Mouse (Mus musculus) thymus, postnatal 0 days (tissue): ENCODE results near the gene Jazf1. TPM values are rescaled to one million over a fixed set of nuclear protein-coding genes. Genes with fewer than 3 reads are reported as not detected.

Experiments used
- DNase-seq: peaks from one replicate; pipeline ENCODE4 v3.0.0-alpha.2; 2015; ENCODE audit warnings: low spot score
- polyA plus RNA-seq: library from polyadenylated mRNA; unstranded; fragments of >200 nt; fragmentation: Nextera tagmentation; extraction: Ambion mirVana; gene quantifications from 2 replicates; pipeline ENCODE4 v1.2.1, GENCODE M21; 2015

The Jazf1 gene
- polyA plus RNA-seq, 1 experiment from 2014 or later: 4.9 TPM

- peak; percentile 25 for DNase-seq
Observed at GRCm38 (mm10) chr6:52961660-52962490, 106.6 kb downstream of the Jazf1 start.

DNA sequence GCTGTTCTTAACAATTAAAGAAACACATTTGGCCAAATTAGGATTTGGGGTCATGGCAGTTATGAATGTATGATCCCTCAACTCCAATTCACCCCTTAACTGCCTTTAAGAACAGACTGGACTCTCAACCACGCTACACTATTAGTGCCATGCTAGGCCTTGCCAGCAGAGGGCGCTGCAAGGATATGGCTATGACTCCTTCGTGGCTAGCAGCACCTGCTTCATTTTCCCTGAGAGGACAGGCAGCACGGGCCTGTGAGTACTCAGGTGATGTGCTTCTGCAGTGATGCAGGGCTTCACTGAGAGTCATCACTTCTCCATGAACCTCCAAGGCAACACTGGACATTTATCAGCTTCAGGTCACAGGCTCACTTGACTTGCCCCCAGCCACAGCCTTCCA lies 110.7 kb downstream of the Jazf1 start:
- peak; percentile 79 for DNase-seq

GRCm38 (mm10) chr6:52956131-52956530 lies 112.3 kb downstream of the Jazf1 start:
- DNase-seq: no peak

- peak; percentile 69 for DNase-seq
Observed at GRCm38 (mm10) chr6:52955304-52955703, 113.1 kb downstream of the Jazf1 start.

DNA sequence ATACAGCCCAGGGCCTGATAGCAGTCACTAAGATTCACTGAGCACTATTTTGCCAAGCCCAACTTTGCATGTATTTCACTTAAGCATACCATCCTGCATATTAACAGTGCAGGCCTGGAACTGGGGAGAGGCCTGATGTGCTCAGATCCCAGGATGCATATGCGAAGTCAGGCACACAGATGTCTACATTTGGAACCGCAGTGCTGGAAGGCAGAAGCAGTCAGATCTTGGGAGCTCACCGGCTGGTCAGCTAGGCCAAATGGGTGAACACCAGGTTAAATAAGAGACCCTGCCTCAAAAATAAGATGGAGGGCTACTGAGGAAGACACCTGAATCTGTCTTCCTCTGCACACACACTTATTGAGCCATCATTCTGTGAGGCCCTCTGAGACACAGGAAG lies 113.6 kb downstream of the Jazf1 start:
- no peak for DNase-seq

DNA sequence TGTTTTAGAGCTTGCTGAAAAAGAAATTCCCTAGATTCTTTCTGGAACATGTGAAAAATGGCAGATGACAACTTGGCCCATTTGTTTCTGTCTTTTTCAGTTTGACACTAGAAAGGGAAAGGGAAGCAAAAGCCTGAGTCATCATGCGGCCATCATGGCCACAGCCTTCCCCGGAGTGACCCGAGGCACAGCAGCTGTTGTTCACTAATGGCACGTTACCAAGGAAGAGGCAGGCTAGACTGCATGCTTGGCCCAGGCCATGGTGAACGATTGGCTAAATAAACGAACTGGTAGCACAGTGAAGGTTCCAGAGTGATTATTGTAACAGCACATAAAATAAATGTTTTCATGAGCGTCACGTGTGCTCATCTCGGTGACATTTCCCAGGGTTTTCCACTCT lies 114.0 kb downstream of the Jazf1 start:
- DNase-seq: no peak

DNA sequence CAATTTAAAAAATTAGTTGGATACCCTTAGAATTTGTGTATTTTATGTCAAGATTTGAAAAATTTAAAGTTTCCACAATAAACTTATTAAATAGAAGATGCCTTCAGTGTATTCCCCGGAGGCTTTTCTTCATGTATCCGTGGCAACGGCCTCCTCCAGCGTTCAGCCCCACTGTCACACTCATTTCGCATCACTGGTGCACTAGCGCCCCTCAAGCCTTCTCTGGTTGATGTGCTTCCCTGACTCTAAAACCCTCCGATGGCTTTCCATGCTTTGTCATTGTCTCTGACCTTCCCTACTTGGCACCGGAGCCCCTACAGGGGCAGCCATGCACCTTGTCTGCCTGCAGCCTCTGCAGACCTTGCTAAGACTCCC lies 115.9 kb downstream of the Jazf1 start:
- DNase-seq: no peak

GRCm38 (mm10) chr6:52951871-52952525 lies 116.4 kb downstream of the Jazf1 start:
- no peak for DNase-seq

DNA sequence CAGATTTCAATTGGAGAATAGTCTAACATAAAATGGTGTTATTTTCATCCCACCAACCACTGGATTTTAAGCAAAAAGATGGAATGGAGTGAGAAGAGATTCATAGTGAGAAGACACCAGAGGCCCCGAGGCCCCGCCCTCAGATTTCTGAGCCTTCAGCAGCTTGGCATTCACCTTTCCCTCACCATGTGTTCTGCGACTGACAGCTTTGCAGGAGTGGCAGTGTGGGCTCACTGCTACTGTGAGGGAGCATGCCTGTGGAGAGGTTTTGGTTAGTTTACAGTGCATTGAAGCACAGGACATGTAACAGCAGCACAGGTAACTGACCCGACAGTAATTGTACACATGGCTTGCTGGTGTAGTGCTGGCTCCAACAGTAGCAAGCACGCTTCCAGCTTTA lies 118.1 kb downstream of the Jazf1 start:
- no peak for DNase-seq

GRCm38 (mm10) chr6:52942534-52942933 lies 125.9 kb downstream of the Jazf1 start:
- DNase-seq: no peak

- no peak for DNase-seq
Observed at GRCm38 (mm10) chr6:52942101-52942500, 126.3 kb downstream of the Jazf1 start.

DNA sequence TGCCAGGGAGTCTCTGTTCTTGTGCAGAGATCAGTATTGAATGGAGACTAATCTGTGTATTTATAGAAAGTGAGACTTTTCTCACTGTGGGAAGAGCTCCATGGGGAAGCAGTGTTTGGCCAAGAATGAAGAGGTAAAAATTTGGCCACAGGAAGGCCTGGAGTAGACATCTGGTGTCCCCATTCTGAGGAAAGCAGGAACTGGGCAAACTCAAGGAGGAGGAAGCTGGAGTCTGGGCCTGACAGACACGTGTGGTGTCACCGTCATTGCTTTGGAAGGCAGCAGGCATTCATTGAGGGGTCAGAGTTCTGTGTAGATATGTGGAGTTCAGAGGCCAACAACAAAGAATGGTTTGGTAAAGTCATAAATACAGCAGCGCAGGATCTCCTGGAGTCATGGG lies 130.5 kb downstream of the Jazf1 start:
- no peak for DNase-seq

DNA sequence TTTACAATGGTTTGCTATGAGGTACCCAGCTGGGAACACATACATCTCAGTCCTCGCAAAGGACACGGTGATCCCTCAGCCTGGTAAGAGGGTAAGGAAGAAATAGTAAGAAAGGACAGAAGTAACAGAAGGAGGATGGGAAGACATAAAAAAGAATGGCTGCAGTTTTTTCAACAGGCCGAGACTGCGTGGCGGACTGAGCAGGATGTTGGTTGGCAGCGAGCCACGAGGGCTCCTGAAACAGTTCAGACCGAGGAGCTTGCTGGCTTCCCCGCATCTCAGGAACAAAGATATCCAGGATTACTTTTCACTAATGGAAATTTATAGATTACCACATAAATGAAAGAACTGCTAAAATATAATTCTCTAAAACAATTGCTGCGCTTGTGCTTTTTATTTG lies 131.4 kb downstream of the Jazf1 start:
- DNase-seq: no peak

- DNase-seq: no peak
Observed at GRCm38 (mm10) chr6:52934021-52934420, 134.4 kb downstream of the Jazf1 start.

GRCm38 (mm10) chr6:52932603-52933178 lies 135.7 kb downstream of the Jazf1 start:
- DNase-seq: no peak

DNA sequence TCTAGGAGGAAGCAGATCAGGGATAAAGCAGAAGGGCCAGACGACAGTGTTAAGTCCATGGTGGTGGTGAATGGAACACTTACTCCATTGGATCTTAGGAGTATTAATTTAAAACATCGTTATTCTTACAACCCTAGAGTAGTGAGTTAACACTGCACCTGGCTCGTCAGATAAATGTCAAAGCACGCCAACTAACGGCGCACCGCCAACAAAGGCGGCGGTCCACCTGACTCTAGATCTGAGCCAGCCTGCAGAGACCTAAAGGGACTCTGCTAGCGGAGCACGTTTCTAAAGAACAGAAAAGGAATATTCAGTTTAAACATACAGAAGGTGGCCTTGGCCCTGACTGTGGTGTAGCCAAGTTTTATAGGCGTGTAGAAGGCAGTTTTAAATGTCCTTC lies 139.1 kb downstream of the Jazf1 start:
- no peak for DNase-seq

GRCm38 (mm10) chr6:52926947-52927346 lies 141.5 kb downstream of the Jazf1 start:
- no peak for DNase-seq

DNA sequence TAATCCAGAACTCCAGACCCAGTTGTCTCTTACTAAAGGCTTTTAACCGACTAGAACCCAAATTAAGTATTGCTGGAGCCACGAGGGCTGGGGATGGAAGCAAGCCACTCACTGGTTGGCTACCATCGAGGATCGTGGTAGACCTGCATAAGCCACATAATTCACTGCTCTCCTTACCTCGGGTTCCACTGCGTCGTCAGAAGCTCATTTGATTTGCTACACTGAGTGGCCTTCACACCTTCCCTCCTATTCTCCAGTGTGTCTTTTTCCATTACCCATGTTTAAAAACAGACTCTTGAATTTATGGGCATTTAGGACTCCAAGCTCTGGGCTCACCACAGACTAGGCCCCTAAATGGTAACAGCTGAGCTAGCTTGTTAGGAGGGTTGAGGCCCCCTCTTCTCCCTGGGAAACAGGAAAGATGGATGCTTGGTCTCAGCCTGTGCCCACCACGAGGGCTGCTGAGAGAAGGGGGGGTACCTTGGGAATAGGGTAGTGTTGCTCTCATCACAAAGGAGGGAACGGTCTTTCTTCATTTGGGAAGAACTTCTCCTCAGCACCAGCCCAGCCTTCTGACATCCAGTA lies 142.9 kb downstream of the Jazf1 start:
- no peak for DNase-seq

GRCm38 (mm10) chr6:52921248-52921647 lies 147.2 kb downstream of the Jazf1 start:
- DNase-seq: no peak

DNA sequence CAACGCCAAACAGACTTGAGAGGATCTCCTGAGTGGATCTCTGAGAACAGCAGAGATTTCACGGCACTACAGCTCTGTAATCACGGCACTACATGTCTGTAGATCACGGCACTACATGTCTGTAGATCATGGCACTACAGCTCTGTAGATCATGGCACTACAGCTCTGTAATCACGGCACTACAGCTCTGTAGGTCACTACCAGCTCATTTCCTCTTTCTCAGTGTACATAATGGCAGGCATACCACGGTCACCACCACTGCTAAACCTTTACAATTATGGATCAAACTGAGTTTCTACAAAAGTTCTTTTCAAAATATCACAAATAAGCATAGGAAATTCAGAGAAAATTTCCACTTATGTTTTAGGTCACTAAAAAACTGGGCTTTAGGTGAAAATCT lies 147.7 kb downstream of the Jazf1 start:
- DNase-seq: no peak

DNA sequence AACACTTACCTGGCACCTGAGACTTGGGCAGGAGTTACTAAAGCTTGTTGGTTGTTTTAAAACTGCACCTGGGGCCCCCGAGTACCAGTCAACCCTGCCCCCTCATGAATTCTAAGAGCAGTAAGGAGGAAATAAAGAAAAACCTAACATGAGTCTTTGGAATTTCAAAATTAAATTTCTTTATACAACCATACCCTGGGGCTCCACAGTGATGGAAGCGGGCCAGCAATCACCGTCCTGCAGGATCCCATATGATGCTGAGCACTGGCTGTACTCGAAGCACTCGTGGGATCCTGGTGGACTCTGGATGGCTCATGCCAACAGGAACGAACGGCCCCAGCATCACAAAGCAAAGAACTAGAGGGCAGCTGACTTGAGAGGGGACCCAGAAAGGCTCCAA lies 149.0 kb downstream of the Jazf1 start:
- DNase-seq: no peak

GRCm38 (mm10) chr6:52918980-52919379 lies 149.5 kb downstream of the Jazf1 start:
- DNase-seq: peak; percentile 95
